Mouse (Mus musculus) lung, embryonic 14.5 days (tissue): Measurements from ENCODE around the gene Ice1. TPM values are rescaled to one million over a fixed set of nuclear protein-coding genes. Genes with fewer than 3 reads are reported as not detected.

Source experiments
- ATAC-seq: fragments of 200-750 bp; cut with Nextera tagmentation; 2 replicates; pipeline ENCODE4 v1.8.0; 2017; ENCODE audit warnings: mild to moderate bottlenecking, moderate TSS enrichment, moderate library complexity; ENCODE audit not compliant: insufficient read depth
- DNase-seq: peaks from one replicate; pipeline ENCODE4 v3.0.0-alpha.2; 2015
- H3K27ac ChIP-seq: fragments of 300-500 bp; sonication (generic); 2 replicates; pipeline ENCODE4 v1.5.1; 2014; ENCODE audit warnings: low read depth, mild to moderate bottlenecking, moderate library complexity
- H3K27me3 ChIP-seq: fragments of 300-500 bp; sonication (generic); 2 replicates; pipeline ENCODE4 v1.6.1; 2014; ENCODE audit warnings: low read length, control low read depth; ENCODE audit not compliant: insufficient read depth
- H3K36me3 ChIP-seq: fragments of 300-500 bp; sonication (generic); 2 replicates; pipeline ENCODE4 v1.6.1; 2014; ENCODE audit warnings: control low read depth; ENCODE audit not compliant: insufficient read depth
- H3K4me1 ChIP-seq: fragments of 300-500 bp; sonication (generic); 2 replicates; pipeline ENCODE4 v1.6.1; 2014; ENCODE audit warnings: antibody characterized with exemption, control low read depth; ENCODE audit not compliant: insufficient read depth
- H3K4me2 ChIP-seq: fragments of 300-500 bp; sonication (generic); 2 replicates; pipeline ENCODE4 v1.6.1; 2014; ENCODE audit warnings: mild to moderate bottlenecking
- H3K4me3 ChIP-seq: fragments of 300-500 bp; sonication (generic); 2 replicates; pipeline ENCODE4 v1.5.1; 2014; ENCODE audit warnings: low read depth, low read length
- H3K9ac ChIP-seq: fragments of 300-500 bp; sonication (generic); 2 replicates; pipeline ENCODE4 v1.6.1; 2014
- H3K9me3 ChIP-seq: fragments of 300-500 bp; sonication (generic); 2 replicates; pipeline ENCODE4 v1.6.1; 2016; ENCODE audit warnings: low read depth, low read length, control low read depth
- CTCF ChIP-seq: IDR thresholded peaks from 2 replicates; pipeline ENCODE4 v1.5.1; 2016; ENCODE audit warnings: antibody characterized with exemption, low read depth
- WGBS: fragments of 180-500 bp; shearing (Covaris S2); extraction: QIAGEN DNeasy Blood & Tissue Kit; methylation state at CpG from one replicate; pipeline ENCODE4 v1.1.7; 2014; 5-methylcytosine and 5-hydroxymethylcytosine counted together
- polyA plus RNA-seq: library from polyadenylated mRNA; unstranded; fragments of >200 nt; fragmentation: Nextera tagmentation; extraction: Ambion mirVana; gene quantifications from 2 replicates; pipeline ENCODE4 v1.2.1, GENCODE M21; 2014

The Ice1 gene
- polyA plus RNA-seq, 1 experiment from 2014 or later: 28.2 TPM

GRCm38 (mm10) chr13:70624445-70624844, 13.0 kb downstream of the Ice1 start:
- Histone ChIP-seq H3K9ac (no peak overlapping the region), H3K4me2 (no peak overlapping the region), H3K27me3 (no peaks in the 10 kb centered on the region), H3K36me3 (peaks cover 17% of the 10 kb centered on the region; the same call in 1 of the 2 replicates), H3K4me3 (no peak overlapping the region), H3K27ac (no peak overlapping the region), H3K9me3 (0 out of 2 replicates have a peak, but pooled peaks cover 5% of the 10 kb centered on the region), H3K4me1 (no peaks in the 10 kb centered on the region)
- no peak for DNase-seq
- WGBS: 84% methylated on average over 4 of the region's 4 CpGs
- ATAC-seq: no peak
- TF ChIP-seq CTCF: no peak

- DNase-seq (no peak), ATAC-seq (no peak)
- no peak overlapping the region for H3K4me3 ChIP-seq
- no peaks in the 10 kb centered on the region for H3K9me3 ChIP-seq
- TF ChIP-seq CTCF: no peak
- no peak overlapping the region for H3K27ac ChIP-seq
- no peak overlapping the region for H3K9ac ChIP-seq
- H3K4me2 ChIP-seq: no peak overlapping the region
- 97% methylated on average over 4 of the region's 4 CpGs for WGBS
- H3K27me3 ChIP-seq: no peaks in the 10 kb centered on the region
- peaks cover 33% of the 10 kb centered on the region; the same call in 1 of the 2 replicates for H3K36me3 ChIP-seq
- H3K4me1 ChIP-seq: no peaks in the 10 kb centered on the region
Observed at GRCm38 (mm10) chr13:70622461-70623057, 14.9 kb downstream of the Ice1 start.

GRCm38 (mm10) chr13:70621509-70621908, 15.9 kb downstream of the Ice1 start:
- H3K36me3 ChIP-seq: peaks cover 43% of the 10 kb centered on the region
- no peak for TF ChIP-seq CTCF
- 93% methylated on average over 9 of the region's 9 CpGs for WGBS

GRCm38 (mm10) chr13:70612837-70613236, 24.6 kb downstream of the Ice1 start:
- no peak for TF ChIP-seq CTCF
- Histone ChIP-seq H3K9ac (no peak overlapping the region), H3K36me3 (peaks cover 78% of the 10 kb centered on the region), H3K9me3 (no peaks in the 10 kb centered on the region), H3K27me3 (no peaks in the 10 kb centered on the region), H3K4me3 (no peak overlapping the region), H3K4me2 (no peak overlapping the region), H3K4me1 (no peaks in the 10 kb centered on the region), H3K27ac (no peak overlapping the region)
- ATAC-seq (no peak), DNase-seq (peak; percentile 11)
- 77% methylated on average over 2 of the region's 2 CpGs for WGBS

More at GRCm38 (mm10) chr13:70621509-70621908, 15.9 kb downstream of the Ice1 start:
- Histone ChIP-seq H3K27me3 (no peaks in the 10 kb centered on the region), H3K4me1 (no peaks in the 10 kb centered on the region), H3K9me3 (no peaks in the 10 kb centered on the region), H3K4me3 (no peak overlapping the region), H3K9ac (no peak overlapping the region), H3K4me2 (no peak overlapping the region), H3K27ac (no peak overlapping the region)
- ATAC-seq: no peak
- no peak for DNase-seq

- Histone ChIP-seq H3K9ac (no peak overlapping the region), H3K27ac (no peak overlapping the region), H3K4me1 (no peaks in the 10 kb centered on the region), H3K27me3 (no peaks in the 10 kb centered on the region), H3K4me3 (no peak overlapping the region), H3K9me3 (no peaks in the 10 kb centered on the region), H3K4me2 (no peak overlapping the region), H3K36me3 (peaks cover 78% of the 10 kb centered on the region)
- WGBS: 83% methylated on average over 15 of the region's 15 CpGs
- peak; percentile 29; the same call in 1 of the 2 replicates for ATAC-seq
- DNase-seq: peak; percentile 82
- peak; percentile 79 for TF ChIP-seq CTCF
Observed at GRCm38 (mm10) chr13:70610431-70611420, 26.7 kb downstream of the Ice1 start.

GRCm38 (mm10) chr13:70609632-70610031, 27.8 kb downstream of the Ice1 start:
- H3K27me3 ChIP-seq: no peaks in the 10 kb centered on the region
- H3K27ac ChIP-seq: no peak overlapping the region
- H3K4me2 ChIP-seq: no peak overlapping the region
- TF ChIP-seq CTCF: no peak
- DNase-seq: no peak
- H3K9ac ChIP-seq: no peak overlapping the region
- no peak overlapping the region for H3K4me3 ChIP-seq
- no peaks in the 10 kb centered on the region for H3K9me3 ChIP-seq
- ATAC-seq: no peak
- 77% methylated on average over 3 of the region's 3 CpGs for WGBS
- no peaks in the 10 kb centered on the region for H3K4me1 ChIP-seq
- peaks cover 82% of the 10 kb centered on the region for H3K36me3 ChIP-seq

GRCm38 (mm10) chr13:70605366-70605765, 32.1 kb downstream of the Ice1 start:
- H3K9ac ChIP-seq: no peak overlapping the region
- H3K27ac ChIP-seq: no peak overlapping the region
- H3K4me1 ChIP-seq: no peaks in the 10 kb centered on the region
- no peak overlapping the region for H3K4me2 ChIP-seq
- H3K4me3 ChIP-seq: no peak overlapping the region
- no peak for TF ChIP-seq CTCF
- no peak for DNase-seq
- WGBS: 94% methylated on average over 5 of the region's 5 CpGs
- no peaks in the 10 kb centered on the region for H3K27me3 ChIP-seq
- ATAC-seq: no peak
- no peaks in the 10 kb centered on the region for H3K9me3 ChIP-seq
- H3K36me3 ChIP-seq: peaks cover 92% of the 10 kb centered on the region
